Mouse (Mus musculus) myocyte (in vitro differentiated cells): ENCODE measurements around the gene Nacad.

Source experiments
- CEBPB ChIP-seq: IDR thresholded peaks from 2 replicates; pipeline ENCODE4 v1.6.1; 2011; ENCODE audit warnings: mild to moderate bottlenecking, moderate library complexity; ENCODE audit not compliant: poor library complexity, insufficient read depth, severe bottlenecking
- E2F4 ChIP-seq: IDR thresholded peaks from one replicate; pipeline ENCODE4 v1.6.1; 2011; ENCODE audit warnings: mild to moderate bottlenecking, control low read depth, moderate library complexity; ENCODE audit not compliant: insufficient read depth
- MAX ChIP-seq: IDR thresholded peaks from one replicate; pipeline ENCODE4 v1.6.1; 2011; ENCODE audit warnings: low read depth, mild to moderate bottlenecking, control low read depth
- MYOD1 ChIP-seq, 3 experiments: IDR thresholded peaks; one replicate each; pipeline ENCODE4 v1.6.1; 2011; ENCODE audit warnings: control low read depth in 2 of 3, low read depth in 2 of 3, mild to moderate bottlenecking in 2 of 3, moderate library complexity in 1 of 3; ENCODE audit not compliant: insufficient read length in 2 of 3, control insufficient read depth in 1 of 3
- POLR2A ChIP-seq: IDR thresholded peaks from one replicate; pipeline ENCODE4 v1.6.1; 2011; ENCODE audit warnings: low read depth, mild to moderate bottlenecking, control low read depth, moderate library complexity; ENCODE audit not compliant: insufficient read length
- SRF ChIP-seq: IDR thresholded peaks from one replicate; pipeline ENCODE4 v1.6.1; 2011; ENCODE audit warnings: low read depth; ENCODE audit not compliant: control insufficient read depth, insufficient read length
- TCF12 ChIP-seq: IDR thresholded peaks from one replicate; pipeline ENCODE4 v1.6.1; 2011; ENCODE audit warnings: mild to moderate bottlenecking, control low read depth; ENCODE audit not compliant: poor library complexity, insufficient read depth, severe bottlenecking
- TCF3 ChIP-seq: IDR thresholded peaks from one replicate; pipeline ENCODE4 v1.6.1; 2011; ENCODE audit warnings: low read depth, control low read depth; ENCODE audit not compliant: insufficient read length
- USF1 ChIP-seq: IDR thresholded peaks from one replicate; pipeline ENCODE4 v1.6.1; 2011; ENCODE audit warnings: low read depth, mild to moderate bottlenecking, control low read depth, moderate library complexity

GRCm38 (mm10) chr11:6593406-6593805 lies 12.4 kb downstream of the Nacad start:
- TF ChIP-seq POLR2A (no peak), MYOD1 (IDR thresholded peaks at IDR 0.05; ENCODE audit: control insufficient read depth in 1 of 3, insufficient read length in 2 of 3, low read depth in 2 of 3) (no peak), E2F4 (no peak), TCF12 (no peak), SRF (no peak), CEBPB (no peak), MAX (no peak), TCF3 (no peak), USF1 (no peak)
